Comparison of ENCODE assay signal across 9 mouse cellular contexts in the genomic region with DNA sequence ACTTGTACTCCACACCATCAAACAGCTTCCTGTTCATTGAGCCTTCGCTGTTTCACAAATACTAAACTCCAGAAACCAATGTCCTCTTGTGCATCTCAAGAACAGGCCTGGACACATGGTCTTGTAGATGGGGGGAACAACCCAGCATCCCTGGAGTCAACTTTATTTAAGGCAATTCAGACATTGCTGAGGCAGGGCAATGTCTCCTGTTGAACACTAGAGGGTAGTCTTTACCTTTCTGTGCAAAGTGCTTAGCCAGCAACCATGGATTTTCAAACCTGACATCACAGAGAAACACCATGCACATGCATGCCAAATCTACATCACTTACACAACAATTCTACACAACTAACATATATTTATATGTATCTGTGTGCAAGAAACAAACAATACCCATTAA.
DNase-seq lines count a peak whose midpoint lies in the region; ATAC-seq and TF ChIP-seq lines count a peak whose summit lies in the region.
"Had no signal": no experiment of that assay in that cellular context is flagged by ENCODE, and none has a peak within 500 bp of the region (broad histone marks: within the 10 kb centered on the region; RNA-seq: fewer than 3 reads in every experiment).

No protein-coding gene starts in this region.

- H3K4me1 ChIP-seq in hindbrain, embryonic 11.5 days (replicated peaks; ENCODE audit: control insufficient read depth, insufficient read depth, low read length) = no peaks in the 10 kb centered on the region
- no peaks in the 10 kb centered on the region for H3K4me1 ChIP-seq in hindbrain, embryonic 10.5 days (replicated peaks)
- no peaks in the 10 kb centered on the region for H3K4me1 ChIP-seq in ES-E14 (ENCODE audit: control insufficient read depth in 2 of 2, insufficient read depth in 2 of 2, low read length in 2 of 2, poor library complexity in 1 of 2)
- H3K4me1 ChIP-seq in hindbrain, embryonic 13.5 days (replicated peaks) = no peaks in the 10 kb centered on the region
- no peaks in the 10 kb centered on the region for H3K4me1 ChIP-seq in neural tube, embryonic 12.5 days
- H3K4me1 ChIP-seq: limb, embryonic 15.5 days had no signal

- no peaks in the 10 kb centered on the region for H3K9me3 ChIP-seq in hindbrain, embryonic 11.5 days (ENCODE audit: control insufficient read depth, low read length)
- H3K9me3 ChIP-seq in hindbrain, embryonic 10.5 days = no peaks in the 10 kb centered on the region
- no peaks in the 10 kb centered on the region for H3K9me3 ChIP-seq in ES-E14 (ENCODE audit: control insufficient read depth, insufficient read depth, low read depth, low read length)
- no peaks in the 10 kb centered on the region for H3K9me3 ChIP-seq in hindbrain, embryonic 13.5 days
- H3K9me3 ChIP-seq in neural tube, embryonic 12.5 days = no peaks in the 10 kb centered on the region
- H3K9me3 ChIP-seq: limb, embryonic 15.5 days had no signal

- peak; percentile 60; the same call in 1 of the 2 replicates for ATAC-seq in hindbrain, embryonic 11.5 days (ENCODE audit: low FRiP score)
- ATAC-seq in hindbrain, embryonic 13.5 days (ENCODE audit: low FRiP score) = peak; percentile 69
- peak; percentile 74 for ATAC-seq in neural tube, embryonic 12.5 days (ENCODE audit: low FRiP score, low read depth)

- in situ Hi-C loops in ES-E14 (cut with MboI; ENCODE audit: low sequenced_read_pairs in 2 of 2, unreplicated experiment in 2 of 2) = loop anchor here (10.0 to 25.0 kb wide), 5 partner anchors 229 to 854 kb away; no protein-coding TSS in a partner anchor

- DNase-seq in hindbrain, embryonic 11.5 days (ENCODE audit: low spot score) = peak; percentile 67
- no peak for DNase-seq in hindbrain, embryonic 10.5 days (ENCODE audit: low spot score)
- DNase-seq in ES-E14 (ENCODE audit: low read depth, low spot score) = peak; percentile 19
- peak; percentile 11 for DNase-seq in cerebellum, adult 9-11 months
- DNase-seq in layer of hippocampus, adult 9-11 months = peak; percentile 45
- DNase-seq in gastrocnemius, adult 8-10 months (ENCODE audit: low spot score in 2 of 2) = no peak

- H3K36me3 ChIP-seq in hindbrain, embryonic 11.5 days (ENCODE audit: control insufficient read depth, insufficient read depth, low read length) = no peaks in the 10 kb centered on the region
- H3K36me3 ChIP-seq in hindbrain, embryonic 10.5 days = no peaks in the 10 kb centered on the region
- no peaks in the 10 kb centered on the region for H3K36me3 ChIP-seq in ES-E14 (ENCODE audit: control insufficient read depth, insufficient read depth, low read length, poor library complexity, severe bottlenecking)
- H3K36me3 ChIP-seq in hindbrain, embryonic 13.5 days = no peaks in the 10 kb centered on the region
- no peaks in the 10 kb centered on the region for H3K36me3 ChIP-seq in neural tube, embryonic 12.5 days
- H3K36me3 ChIP-seq: limb, embryonic 15.5 days had no signal

- H3K9ac ChIP-seq in hindbrain, embryonic 11.5 days (ENCODE audit: low read depth, low read length) = no peak overlapping the region
- no peak overlapping the region for H3K9ac ChIP-seq in ES-E14 (ENCODE audit: insufficient read depth, low read depth, low read length, poor library complexity, severe bottlenecking)
- no peak overlapping the region for H3K9ac ChIP-seq in hindbrain, embryonic 13.5 days
- H3K9ac ChIP-seq in neural tube, embryonic 12.5 days = no peak overlapping the region
- H3K9ac ChIP-seq: limb, embryonic 15.5 days had no signal

- no peaks in the 10 kb centered on the region for H3K27me3 ChIP-seq in hindbrain, embryonic 11.5 days (ENCODE audit: control insufficient read depth, insufficient read depth, low read length)
- H3K27me3 ChIP-seq in hindbrain, embryonic 10.5 days (ENCODE audit: insufficient read depth, poor library complexity, severe bottlenecking) = no peaks in the 10 kb centered on the region
- no peaks in the 10 kb centered on the region; the same call in 1 of the 2 replicates for H3K27me3 ChIP-seq in hindbrain, embryonic 13.5 days
- H3K27me3 ChIP-seq in neural tube, embryonic 12.5 days (replicated peaks) = no peaks in the 10 kb centered on the region
- H3K27me3 ChIP-seq: limb, embryonic 15.5 days had no signal

- H3K4me3 ChIP-seq in hindbrain, embryonic 11.5 days (ENCODE audit: low read depth, low read length) = no peak overlapping the region
- no peak overlapping the region for H3K4me3 ChIP-seq in hindbrain, embryonic 10.5 days
- no peak overlapping the region for H3K4me3 ChIP-seq in ES-E14 (ENCODE audit: insufficient read depth in 1 of 2, low read depth in 1 of 2, low read length in 2 of 2, poor library complexity in 1 of 2, severe bottlenecking in 1 of 2)
- H3K4me3 ChIP-seq in hindbrain, embryonic 13.5 days = no peak overlapping the region
- H3K4me3 ChIP-seq in neural tube, embryonic 12.5 days = no peak overlapping the region
- H3K4me3 ChIP-seq: limb, embryonic 15.5 days had no signal

- 27% methylated on average over 1 of the region's 1 CpGs for WGBS in hindbrain, embryonic 11.5 days
- WGBS in hindbrain, embryonic 10.5 days = 31% methylated on average over 1 of the region's 1 CpGs
- 11% methylated on average over 1 of the region's 1 CpGs for WGBS in hindbrain, embryonic 13.5 days
- 25% methylated on average over 1 of the region's 1 CpGs for WGBS in neural tube, embryonic 12.5 days

- no peak overlapping the region for H3K27ac ChIP-seq in hindbrain, embryonic 11.5 days (ENCODE audit: low read depth, low read length)
- no peak overlapping the region for H3K27ac ChIP-seq in hindbrain, embryonic 10.5 days
- H3K27ac ChIP-seq in ES-E14 (ENCODE audit: insufficient read depth, low read depth, low read length, poor library complexity, severe bottlenecking) = no peak overlapping the region
- H3K27ac ChIP-seq in hindbrain, embryonic 13.5 days = no peak overlapping the region
- no peak overlapping the region for H3K27ac ChIP-seq in neural tube, embryonic 12.5 days
- H3K27ac ChIP-seq: limb, embryonic 15.5 days had no signal

- no peak overlapping the region for H3K4me2 ChIP-seq in hindbrain, embryonic 11.5 days (replicated peaks; ENCODE audit: low read depth, low read length)
- H3K4me2 ChIP-seq in hindbrain, embryonic 13.5 days = no peak overlapping the region
- H3K4me2 ChIP-seq in neural tube, embryonic 12.5 days (replicated peaks) = no peak overlapping the region
- H3K4me2 ChIP-seq: limb, embryonic 15.5 days had no signal

TF ChIP-seq in ES-E14, 5 proteins besides CTCF, POLR2A, EP300 and RAD21:
- no peak for TF ChIP-seq ZNF384 (IDR thresholded peaks at IDR 0.05; ENCODE audit: low read depth, low read length)
- TF ChIP-seq CHD2 (IDR thresholded peaks at IDR 0.05; ENCODE audit: low read depth, low read length) = no peak
- peak; percentile 100 for TF ChIP-seq MAFK (IDR thresholded peaks at IDR 0.05; ENCODE audit: insufficient read depth, low read depth, low read length)
- TF ChIP-seq ZC3H11A (IDR thresholded peaks at IDR 0.05; ENCODE audit: borderline replicate concordance, low read depth, low read length) = peak; percentile 98

Comparison
In these comparisons a context has a peak if more than half of its experiments do, and no peak if none do; other contexts are left out.
1. DNase-seq: peak in hindbrain, embryonic 11.5 days (single experiment), ES-E14 (single experiment), cerebellum, adult 9-11 months (single experiment) and layer of hippocampus, adult 9-11 months (single experiment); none in hindbrain, embryonic 10.5 days (single experiment) and gastrocnemius, adult 8-10 months (0 of 2).
2. Peak in every context shown above with its lines, with median percentiles within 50 percentile points of each other: ATAC-seq.